In the genomic region with DNA sequence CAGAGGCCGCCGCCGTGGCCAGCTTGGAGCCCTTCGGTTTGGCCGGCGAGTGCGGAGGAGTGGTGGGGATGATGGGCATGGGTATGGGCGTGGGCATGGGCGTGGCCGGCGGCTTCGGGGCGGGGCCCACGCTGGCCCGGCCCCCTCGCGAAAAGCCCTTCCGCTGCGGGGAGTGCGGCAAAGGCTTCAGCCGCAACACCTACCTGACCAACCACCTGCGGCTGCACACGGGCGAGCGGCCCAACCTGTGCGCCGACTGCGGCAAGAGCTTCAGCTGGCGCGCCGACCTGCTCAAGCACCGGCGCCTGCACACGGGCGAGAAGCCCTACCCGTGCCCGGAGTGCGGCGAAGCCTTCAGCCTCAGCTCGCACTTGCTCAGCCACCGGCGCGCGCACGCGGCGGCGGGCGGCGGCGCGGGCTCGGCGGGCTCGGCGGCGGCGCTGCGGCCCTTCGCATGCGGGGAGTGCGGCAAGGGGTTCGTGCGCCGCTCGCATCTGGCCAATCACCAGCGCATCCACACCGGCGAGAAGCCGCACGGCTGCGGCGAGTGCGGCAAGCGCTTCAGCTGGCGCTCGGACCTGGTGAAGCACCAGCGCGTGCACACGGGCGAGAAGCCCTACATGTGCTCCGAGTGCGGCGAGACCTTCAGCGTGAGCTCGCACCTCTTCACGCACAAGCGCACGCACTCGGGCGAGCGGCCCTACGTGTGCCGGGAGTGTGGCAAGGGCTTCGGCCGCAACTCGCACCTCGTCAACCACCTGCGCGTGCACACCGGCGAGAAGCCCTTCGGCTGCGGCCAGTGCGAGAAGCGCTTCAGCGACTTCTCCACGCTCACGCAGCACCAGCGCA, we compare ENCODE assay signal across 9 mouse cellular contexts. TPM values are rescaled to one million over a fixed set of nuclear protein-coding genes. Genes with fewer than 3 reads are reported as not detected.
A peak's percentile ranks its signal among the peaks of the same experiment; 100 is the strongest.
DNase-seq lines count a peak whose midpoint lies in the region; ATAC-seq and TF ChIP-seq lines count a peak whose summit lies in the region.
"Had no signal": no experiment of that assay in that cellular context is flagged by ENCODE, and none has a peak within 500 bp of the region (broad histone marks: within the 10 kb centered on the region; RNA-seq: fewer than 3 reads in every experiment).

No protein-coding gene starts in this region.

- peak; percentile 92 for DNase-seq in A20 (ENCODE audit: low read depth, low spot score)
- peak; percentile 87 for DNase-seq in neural tube, embryonic 11.5 days (ENCODE audit: low spot score)
- peak; percentile 63 for DNase-seq in telencephalon, adult 2 months (ENCODE audit: low read depth, low spot score)

- TF ChIP-seq POLR2A in bone marrow, adult 2 months (IDR thresholded peaks at IDR 0.05; ENCODE audit: borderline replicate concordance, control insufficient read depth, low read depth, low read length) = 0 out of 2 replicates have a peak, but pooled peaks have one; percentile 22

- H3K4me2 ChIP-seq in embryonic facial prominence, embryonic 15.5 days (replicated peaks) = peak overlapping the region; percentile 98
- H3K4me2 ChIP-seq in heart, embryonic 12.5 days = peak overlapping the region; percentile 99
- H3K4me2 ChIP-seq in kidney, embryonic 16.5 days (replicated peaks; ENCODE audit: low read depth, low read length) = peak overlapping the region; percentile 87
- H3K4me2 ChIP-seq in liver, embryonic 12.5 days = peak overlapping the region; percentile 80
- peak overlapping the region; percentile 97 for H3K4me2 ChIP-seq in neural tube, embryonic 11.5 days (ENCODE audit: low read depth)

- H3K4me1 ChIP-seq in bone marrow, adult 2 months (ENCODE audit: control insufficient read depth, insufficient read depth, low read length) = no peaks in the 10 kb centered on the region; the same call in 1 of the 2 replicates
- H3K4me1 ChIP-seq in embryonic facial prominence, embryonic 15.5 days = peaks cover 15% of the 10 kb centered on the region
- peaks cover 23% of the 10 kb centered on the region for H3K4me1 ChIP-seq in heart, embryonic 12.5 days (replicated peaks)
- peaks cover 28% of the 10 kb centered on the region for H3K4me1 ChIP-seq in kidney, embryonic 16.5 days (ENCODE audit: insufficient read depth, low read length)
- peaks cover 22% of the 10 kb centered on the region; the same call in 1 of the 2 replicates for H3K4me1 ChIP-seq in liver, embryonic 12.5 days
- H3K4me1 ChIP-seq in neural tube, embryonic 11.5 days (ENCODE audit: control insufficient read depth, insufficient read depth, low read length) = peaks cover 19% of the 10 kb centered on the region

- H3K9me3 ChIP-seq in embryonic facial prominence, embryonic 15.5 days (replicated peaks) = no peaks in the 10 kb centered on the region
- no peaks in the 10 kb centered on the region for H3K9me3 ChIP-seq in heart, embryonic 12.5 days (replicated peaks)
- H3K9me3 ChIP-seq in kidney, embryonic 16.5 days (ENCODE audit: low read length) = no peaks in the 10 kb centered on the region
- H3K9me3 ChIP-seq in liver, embryonic 12.5 days (replicated peaks) = no peaks in the 10 kb centered on the region
- H3K9me3 ChIP-seq in neural tube, embryonic 11.5 days (ENCODE audit: control insufficient read depth, low read length) = no peaks in the 10 kb centered on the region

- peak overlapping the region; percentile 2; the same call in 1 of the 2 replicates for H3K9ac ChIP-seq in embryonic facial prominence, embryonic 15.5 days
- H3K9ac ChIP-seq in heart, embryonic 12.5 days = peak overlapping the region; percentile 77
- peak overlapping the region; percentile 70 for H3K9ac ChIP-seq in kidney, embryonic 16.5 days (replicated peaks; ENCODE audit: low read length)
- peak overlapping the region; percentile 59 for H3K9ac ChIP-seq in liver, embryonic 12.5 days
- peak overlapping the region; percentile 41 for H3K9ac ChIP-seq in neural tube, embryonic 11.5 days (ENCODE audit: low read length)

- H3K27ac ChIP-seq in bone marrow, adult 2 months (ENCODE audit: control insufficient read depth, insufficient read depth, low read depth, low read length, poor library complexity) = peak overlapping the region; percentile 69; the same call in 1 of the 2 replicates
- no peak overlapping the region for H3K27ac ChIP-seq in embryonic facial prominence, embryonic 15.5 days (replicated peaks)
- H3K27ac ChIP-seq in heart, embryonic 12.5 days (ENCODE audit: poor library complexity, severe bottlenecking) = no peak overlapping the region
- H3K27ac ChIP-seq in kidney, embryonic 16.5 days (ENCODE audit: low read length) = peak overlapping the region; percentile 70
- H3K27ac ChIP-seq in liver, embryonic 12.5 days = peak overlapping the region; percentile 45; the same call in 1 of the 2 replicates
- H3K27ac ChIP-seq in neural tube, embryonic 11.5 days (ENCODE audit: low read depth, low read length) = no peak overlapping the region

- no peak for TF ChIP-seq CTCF in bone marrow, adult 2 months (IDR thresholded peaks at IDR 0.05; ENCODE audit: control insufficient read depth, insufficient read depth, low read length)

- ATAC-seq in embryonic facial prominence, embryonic 15.5 days (ENCODE audit: insufficient number of reproducible peaks, low FRiP score, low TSS enrichment, low read depth) = peak; percentile 94
- ATAC-seq in heart, embryonic 12.5 days (ENCODE audit: insufficient number of reproducible peaks, low FRiP score) = peak; percentile 91
- peak; percentile 92 for ATAC-seq in kidney, embryonic 16.5 days (ENCODE audit: low FRiP score, low TSS enrichment)
- peak; percentile 83 for ATAC-seq in liver, embryonic 12.5 days
- ATAC-seq in neural tube, embryonic 11.5 days (ENCODE audit: insufficient read depth, low FRiP score, low TSS enrichment) = peak; percentile 94
- ATAC-seq: Patski had no signal

- H3K36me3 ChIP-seq in embryonic facial prominence, embryonic 15.5 days = no peaks in the 10 kb centered on the region
- H3K36me3 ChIP-seq in heart, embryonic 12.5 days = peaks cover 8% of the 10 kb centered on the region
- H3K36me3 ChIP-seq in kidney, embryonic 16.5 days (ENCODE audit: insufficient read depth, low read length) = no peaks in the 10 kb centered on the region; the same call in 1 of the 2 replicates
- H3K36me3 ChIP-seq in liver, embryonic 12.5 days = no peaks in the 10 kb centered on the region
- H3K36me3 ChIP-seq in neural tube, embryonic 11.5 days (ENCODE audit: control insufficient read depth, insufficient read depth, low read length) = no peaks in the 10 kb centered on the region

- peaks cover 39% of the 10 kb centered on the region for H3K27me3 ChIP-seq in embryonic facial prominence, embryonic 15.5 days
- H3K27me3 ChIP-seq in heart, embryonic 12.5 days (replicated peaks) = peaks cover 10% of the 10 kb centered on the region; the same call in 1 of the 2 replicates
- no peaks in the 10 kb centered on the region for H3K27me3 ChIP-seq in kidney, embryonic 16.5 days (ENCODE audit: insufficient read depth, low read length)
- H3K27me3 ChIP-seq in liver, embryonic 12.5 days (replicated peaks) = peaks cover 47% of the 10 kb centered on the region
- peaks cover 19% of the 10 kb centered on the region for H3K27me3 ChIP-seq in neural tube, embryonic 11.5 days (ENCODE audit: control insufficient read depth, insufficient read depth, low read length)
- H3K27me3 ChIP-seq: Patski had no signal

- H3K4me3 ChIP-seq in bone marrow, adult 2 months (replicated peaks; ENCODE audit: control insufficient read depth, low read depth, low read length) = peak overlapping the region; percentile 69
- H3K4me3 ChIP-seq in embryonic facial prominence, embryonic 15.5 days (replicated peaks) = peak overlapping the region; percentile 56
- H3K4me3 ChIP-seq in heart, embryonic 12.5 days = peak overlapping the region; percentile 72
- H3K4me3 ChIP-seq in kidney, embryonic 16.5 days (ENCODE audit: low read length) = peak overlapping the region; percentile 69
- peak overlapping the region; percentile 60 for H3K4me3 ChIP-seq in liver, embryonic 12.5 days
- H3K4me3 ChIP-seq in neural tube, embryonic 11.5 days (ENCODE audit: low read depth, low read length) = peak overlapping the region; percentile 52

- WGBS in bone marrow, adult 2 months = under 1% methylated on average over 110 of the region's 110 CpGs
- WGBS in embryonic facial prominence, embryonic 15.5 days = under 1% methylated on average over 109 of the region's 110 CpGs
- WGBS in heart, embryonic 12.5 days = under 1% methylated on average over 110 of the region's 110 CpGs
- WGBS in kidney, embryonic 16.5 days = under 1% methylated on average over 107 of the region's 110 CpGs
- under 1% methylated on average over 109 of the region's 110 CpGs for WGBS in liver, embryonic 12.5 days (ENCODE audit: insufficient replicate concordance)
- WGBS in neural tube, embryonic 11.5 days = under 1% methylated on average over 88 of the region's 110 CpGs

RNA-seq across cellular contexts. Expression of a gene that starts 29.1 kb away (rescaled TPM):
- 0.97 TPM in 1 of 2 replicates, not detected in the other for polyA plus RNA-seq in bone marrow, adult 2 months (2011; ENCODE audit: insufficient read depth, insufficient read length, low replicate concordance, missing spikeins)
- polyA plus RNA-seq in embryonic facial prominence, embryonic 15.5 days (2015; fragmentation: Nextera tagmentation; extraction: Ambion mirVana) = not detected in 2 replicates
- polyA plus RNA-seq in heart, embryonic 12.5 days (2016; fragmentation: Nextera tagmentation; extraction: Ambion mirVana) = not detected in 2 replicates
- 44.6 and 55.8 TPM in 2 replicates for polyA plus RNA-seq in kidney, embryonic 16.5 days (2015; fragmentation: Nextera tagmentation; extraction: Ambion mirVana)
- polyA plus RNA-seq in liver, embryonic 12.5 days (2016; fragmentation: Nextera tagmentation; extraction: Ambion mirVana) = not detected in 2 replicates
- not detected in 2 replicates for polyA plus RNA-seq in neural tube, embryonic 11.5 days (2014; fragmentation: Nextera tagmentation; extraction: Ambion mirVana)

RNA-seq across cellular contexts. Expression of a gene that starts 45.6 kb away (rescaled TPM):
- not detected in 2 replicates for polyA plus RNA-seq in bone marrow, adult 2 months (2011; ENCODE audit: insufficient read depth, insufficient read length, low replicate concordance, missing spikeins)
- polyA plus RNA-seq in embryonic facial prominence, embryonic 15.5 days (2015; fragmentation: Nextera tagmentation; extraction: Ambion mirVana) = 5.6 and 6.0 TPM in 2 replicates
- polyA plus RNA-seq in heart, embryonic 12.5 days (2016; fragmentation: Nextera tagmentation; extraction: Ambion mirVana) = 8.0 and 8.3 TPM in 2 replicates
- polyA plus RNA-seq in kidney, embryonic 16.5 days (2015; fragmentation: Nextera tagmentation; extraction: Ambion mirVana) = 16.4 and 17.1 TPM in 2 replicates
- polyA plus RNA-seq in liver, embryonic 12.5 days (2016; fragmentation: Nextera tagmentation; extraction: Ambion mirVana) = 3.9 TPM in 2 replicates
- 11.7 TPM in 2 replicates for polyA plus RNA-seq in neural tube, embryonic 11.5 days (2014; fragmentation: Nextera tagmentation; extraction: Ambion mirVana)

Comparison
In these comparisons a context has a peak if more than half of its experiments do, and no peak if none do; other contexts are left out.
1. H3K27ac ChIP-seq: peak in bone marrow, adult 2 months (single experiment), kidney, embryonic 16.5 days (single experiment) and liver, embryonic 12.5 days (single experiment); none in embryonic facial prominence, embryonic 15.5 days (single experiment), heart, embryonic 12.5 days (single experiment) and neural tube, embryonic 11.5 days (single experiment).
2. H3K9ac ChIP-seq: peak in every context shown above with its lines; median percentile 77 in heart, embryonic 12.5 days; 70 in kidney, embryonic 16.5 days; 59 in liver, embryonic 12.5 days; 41 in neural tube, embryonic 11.5 days; 2 in embryonic facial prominence, embryonic 15.5 days.
3. RNA of a gene that starts 29.1 kb away (polyA plus RNA-seq): 44.6 to 55.8 TPM in kidney, embryonic 16.5 days; 0.97 TPM in bone marrow, adult 2 months, not detected in neural tube, embryonic 11.5 days, not detected in liver, embryonic 12.5 days, not detected in embryonic facial prominence, embryonic 15.5 days and not detected in heart, embryonic 12.5 days; every median in the first group is over 10 times any median in the second.
4. Peak in every context shown above with its lines, with median percentiles within 50 percentile points of each other: DNase-seq, H3K4me3 ChIP-seq, ATAC-seq and H3K4me2 ChIP-seq.